Mouse (Mus musculus): ENCODE data around the gene Arhgef15. TPM values are rescaled to one million over a fixed set of nuclear protein-coding genes. Genes with fewer than 3 reads are reported as not detected.

Arhgef15 gene
- not detected in 2 replicates for polyA plus RNA-seq (2012)

- TF ChIP-seq GATA1 (IDR thresholded peaks at IDR 0.05; ENCODE audit: low read length), result no peak
Measured at GRCm38 (mm10) chr11:68957308-68957707, at the start of gene Arhgef15. Gene Arhgef15, minus strand, starts transcription at chr11:68957480.

GRCm38 (mm10) chr11:69005193-69005592 is 47.9 kb upstream of the Arhgef15 start:
- no peak for TF ChIP-seq GATA1 (IDR thresholded peaks at IDR 0.05; ENCODE audit: low read length)

- no peak for TF ChIP-seq GATA1 (IDR thresholded peaks at IDR 0.05; ENCODE audit: low read length)
Measured at GRCm38 (mm10) chr11:69003592-69003991, 46.3 kb upstream of the Arhgef15 start.

- no peak for TF ChIP-seq GATA1 (IDR thresholded peaks at IDR 0.05; ENCODE audit: low read length)
Measured at GRCm38 (mm10) chr11:68997080-68997479, 39.8 kb upstream of the Arhgef15 start.

- TF ChIP-seq GATA1 (IDR thresholded peaks at IDR 0.05; ENCODE audit: low read length), result no peak
Measured at GRCm38 (mm10) chr11:68994377-68994776, 37.1 kb upstream of the Arhgef15 start.

- no peak for TF ChIP-seq GATA1 (IDR thresholded peaks at IDR 0.05; ENCODE audit: low read length)
Measured at GRCm38 (mm10) chr11:68993122-68993521, 35.8 kb upstream of the Arhgef15 start.

- no peak for TF ChIP-seq GATA1 (IDR thresholded peaks at IDR 0.05; ENCODE audit: low read length)
Measured at GRCm38 (mm10) chr11:68988341-68988740, 31.1 kb upstream of the Arhgef15 start.

- no peak for TF ChIP-seq GATA1 (IDR thresholded peaks at IDR 0.05; ENCODE audit: low read length)
Measured at GRCm38 (mm10) chr11:68987365-68987882, 30.1 kb upstream of the Arhgef15 start.

GRCm38 (mm10) chr11:68982639-68983369 is 25.5 kb upstream of the Arhgef15 start:
- TF ChIP-seq GATA1 (IDR thresholded peaks at IDR 0.05; ENCODE audit: low read length), result no peak

GRCm38 (mm10) chr11:68980919-68981318 is 23.6 kb upstream of the Arhgef15 start:
- no peak for TF ChIP-seq GATA1 (IDR thresholded peaks at IDR 0.05; ENCODE audit: low read length)

- TF ChIP-seq GATA1 (IDR thresholded peaks at IDR 0.05; ENCODE audit: low read length), result no peak
Measured at GRCm38 (mm10) chr11:68979320-68979733, 22.0 kb upstream of the Arhgef15 start.

- TF ChIP-seq GATA1 (IDR thresholded peaks at IDR 0.05; ENCODE audit: low read length), result no peak
Measured at GRCm38 (mm10) chr11:68975601-68976000, 18.3 kb upstream of the Arhgef15 start.

- TF ChIP-seq GATA1 (IDR thresholded peaks at IDR 0.05; ENCODE audit: low read length), result no peak
Measured at GRCm38 (mm10) chr11:68975085-68975484, 17.8 kb upstream of the Arhgef15 start, which contains the start of gene Rangrf. Gene Rangrf, minus strand, starts transcription at chr11:68975185.

- TF ChIP-seq GATA1 (IDR thresholded peaks at IDR 0.05; ENCODE audit: low read length), result no peak
Measured at GRCm38 (mm10) chr11:68974059-68974450, 16.8 kb upstream of the Arhgef15 start.

GRCm38 (mm10) chr11:68970232-68970631 is 13.0 kb upstream of the Arhgef15 start:
- TF ChIP-seq GATA1 (IDR thresholded peaks at IDR 0.05; ENCODE audit: low read length), result no peak

GRCm38 (mm10) chr11:68968752-68969151 is 11.5 kb upstream of the Arhgef15 start:
- no peak for TF ChIP-seq GATA1 (IDR thresholded peaks at IDR 0.05; ENCODE audit: low read length)
